Comparison of ENCODE assay signal across 8 mouse cellular contexts in genomic region chr16:13256667-13257527, GRCm38 (mm10). TPM values are rescaled to one million over a fixed set of nuclear protein-coding genes. Genes with fewer than 3 reads are reported as not detected.
DNase-seq lines count a peak whose midpoint lies in the region; ATAC-seq lines count a peak whose summit lies in the region.

No protein-coding gene starts in this region.

- peak; percentile 33 for ATAC-seq in megakaryocyte progenitor cell, adult 5-6 weeks (replicated peaks; ENCODE audit: poor library complexity)

- DNase-seq in adrenal gland, adult 2 months = peak; percentile 74
- no peak for DNase-seq in adrenal gland, adult 8-10 months
- peak; percentile 32 to 33 for DNase-seq in thymus, adult 18-20 months
- no peak for DNase-seq in thymus, postnatal 0 days (ENCODE audit: low spot score)
- DNase-seq in gastrocnemius, postnatal 4 days (ENCODE audit: low spot score in 2 of 2) = peak; percentile 26 to 58
- peak; percentile 27 for DNase-seq in kidney, adult 9 months
- peak; percentile 50 for DNase-seq in right cerebral cortex, postnatal 25 days

RNA-seq across cellular contexts. Expression of gene Mrtfb, which starts 0.6 kb away (rescaled TPM):
- 10 to 100 TPM; 27.2 to 33.8 TPM for total RNA-seq in adrenal gland, adult 2 months (2021)
- 6.3 and 9.1 TPM in 2 replicates for polyA plus RNA-seq in adrenal gland, adult 2 months (2012; rRNA removed)
- total RNA-seq in adrenal gland, adult 8-10 months (2022) = 10 to 100 TPM; 34.6 to 58.6 (median 46.5) TPM
- 12.0 and 14.4 TPM in 2 replicates for polyA plus RNA-seq in thymus, postnatal 0 days (2015; fragmentation: Nextera tagmentation; extraction: Ambion mirVana)
- total RNA-seq in gastrocnemius, postnatal 4 days (2021) = 10 to 100 TPM; 32.0 to 32.9 TPM
- total RNA-seq in megakaryocyte progenitor cell, adult 5-6 weeks (2015) = 11.5 and 11.7 TPM in 2 replicates
- 2.7 and 3.9 TPM in 2 replicates for total RNA-seq in megakaryocyte progenitor cell, adult 5-6 weeks (2017)

Comparison
In these comparisons a context has a peak if more than half of its experiments do, and no peak if none do; other contexts are left out.
1. DNase-seq: peak in adrenal gland, adult 2 months (single experiment), thymus, adult 18-20 months (2 of 2), gastrocnemius, postnatal 4 days (2 of 2), kidney, adult 9 months (single experiment) and right cerebral cortex, postnatal 25 days (single experiment); none in adrenal gland, adult 8-10 months (single experiment) and thymus, postnatal 0 days (single experiment).